Mouse (Mus musculus) cortical plate, adult 2 months (tissue): ENCODE results near the gene Dnah17. TPM values are rescaled to one million over a fixed set of nuclear protein-coding genes. Genes with fewer than 3 reads are reported as not detected.

Experiments
- H3K27ac ChIP-seq: fragments of 200-500 bp; 2 replicates; pipeline ENCODE4 v1.5.1; 2012; ENCODE audit warnings: low read length, control low read depth, inconsistent platforms; ENCODE audit not compliant: insufficient read depth
- H3K4me1 ChIP-seq: fragments of 200-500 bp; 2 replicates; pipeline ENCODE4 v1.6.1; 2011; ENCODE audit warnings: low read length; ENCODE audit not compliant: control insufficient read depth, insufficient read depth
- H3K4me3 ChIP-seq: fragments of 200-500 bp; 2 replicates; pipeline ENCODE4 v1.5.1; 2011; ENCODE audit warnings: mild to moderate bottlenecking, low read length, control low read depth; ENCODE audit not compliant: insufficient read depth
- CTCF ChIP-seq: fragments of 200-500 bp; IDR thresholded peaks from 2 replicates; pipeline ENCODE4 v1.5.1; 2011; ENCODE audit warnings: mild to moderate bottlenecking, control low read depth, low read length; ENCODE audit not compliant: insufficient read depth; ENCODE audit errors: extremely low read depth
- POLR2A ChIP-seq: fragments of 200-500 bp; IDR thresholded peaks from 2 replicates; pipeline ENCODE4 v1.6.1; 2011; ENCODE audit warnings: mild to moderate bottlenecking, low read length, control low read depth; ENCODE audit not compliant: insufficient read depth; ENCODE audit errors: extremely low read depth
- polyA plus RNA-seq: library from polyadenylated mRNA; depleted of rRNA; stranded (reverse); fragments of >200 nt; gene quantifications from 2 replicates; pipeline ENCODE4 v1.2.3, GENCODE M21; 2012

The Dnah17 gene
- polyA plus RNA-seq, 1 experiment, result 0.10 TPM

DNA sequence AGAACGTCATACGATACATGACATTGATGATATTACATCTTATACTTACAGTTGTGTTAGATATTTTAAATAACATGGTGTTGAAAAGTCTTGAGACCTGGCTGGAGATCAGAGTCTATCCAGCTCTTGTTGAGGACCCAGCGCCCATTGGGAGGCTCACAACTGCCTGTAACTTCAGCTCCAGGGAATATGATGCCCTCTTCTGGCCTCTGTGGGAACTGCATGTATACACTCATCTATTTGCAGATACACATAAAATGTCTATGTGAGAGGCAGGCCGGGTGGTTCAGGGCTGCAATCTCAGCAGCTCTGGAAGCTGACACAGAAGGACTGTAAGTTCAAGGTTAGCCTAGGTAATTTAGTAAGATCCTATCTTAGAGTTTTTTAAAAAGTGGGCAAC is 112.1 kb downstream of the Dnah17 start:
- H3K4me1 ChIP-seq, result no peaks in the 10 kb centered on the region
- no peak for TF ChIP-seq CTCF
- no peak for TF ChIP-seq POLR2A
- H3K27ac ChIP-seq, result no peak overlapping the region
- no peak overlapping the region for H3K4me3 ChIP-seq

DNA sequence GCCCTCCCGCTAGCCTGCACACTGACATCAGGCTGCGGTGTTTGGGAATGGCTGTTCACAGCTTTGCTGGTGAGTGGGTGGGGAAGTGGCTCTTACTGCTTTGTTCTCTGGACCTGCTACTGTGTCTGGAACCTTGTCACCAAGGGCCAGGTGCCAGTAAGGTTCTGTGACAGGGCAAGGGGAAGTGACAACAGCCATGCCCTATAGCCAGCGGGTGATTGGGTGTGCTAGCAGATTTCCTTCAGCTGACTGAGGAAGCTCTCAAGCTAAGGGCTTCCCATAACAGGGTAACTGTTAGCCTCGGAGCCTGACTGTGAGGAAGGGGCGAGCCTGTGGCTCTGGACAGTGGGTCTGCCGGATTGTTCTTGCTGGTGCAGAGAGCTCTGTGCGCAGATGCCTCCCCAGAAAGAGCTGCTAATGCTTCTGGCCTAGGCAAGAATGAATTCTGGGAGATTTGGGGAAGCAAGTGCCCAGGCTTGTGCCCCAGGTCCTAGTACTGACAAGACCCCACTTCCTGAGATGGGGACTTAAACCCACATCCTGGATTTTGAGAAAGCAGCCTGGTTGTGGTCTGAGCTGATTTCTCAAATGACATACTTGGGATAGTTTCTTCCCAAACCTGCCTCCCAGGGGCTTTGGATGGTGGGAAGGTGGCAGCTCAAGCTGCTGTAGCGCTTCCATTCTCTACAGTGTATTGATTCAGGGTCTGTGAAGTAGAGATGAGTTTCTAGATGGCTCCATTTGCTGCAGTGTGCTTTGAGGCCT is 114.9 kb downstream of the Dnah17 start:
- no peak overlapping the region for H3K27ac ChIP-seq

DNA sequence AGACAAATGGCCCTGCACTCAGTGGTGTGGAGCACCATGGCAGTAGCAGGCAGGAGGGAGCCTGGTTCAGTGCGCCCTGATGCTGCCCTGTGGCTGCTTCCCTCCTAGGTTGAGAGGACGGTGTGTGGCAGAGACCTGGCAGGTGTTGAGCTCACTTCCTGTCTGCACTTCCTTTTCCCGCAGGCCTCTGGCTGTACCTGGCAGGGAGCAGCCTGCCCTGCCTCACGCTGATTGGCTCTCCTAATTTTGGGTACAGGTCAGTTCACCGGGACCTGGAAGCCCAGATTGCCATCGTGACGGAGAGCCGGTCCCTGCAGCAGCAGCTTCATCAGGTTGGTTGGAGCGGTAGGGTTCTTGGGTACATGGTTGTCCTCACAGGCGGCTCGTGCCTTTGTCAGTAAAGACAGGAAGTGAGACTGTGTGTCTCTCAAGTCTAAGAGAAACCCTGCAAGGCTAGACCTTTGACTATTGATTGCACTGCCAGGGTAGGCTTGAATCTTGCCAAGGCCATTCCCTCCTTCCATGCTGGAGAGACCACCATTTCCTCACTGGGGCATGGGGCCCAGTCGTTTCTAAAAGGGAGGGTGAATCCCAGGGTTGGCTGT is 115.9 kb downstream of the Dnah17 start:
- no peaks in the 10 kb centered on the region; the same call in 1 of the 2 replicates for H3K4me1 ChIP-seq
- no peak overlapping the region for H3K27ac ChIP-seq
- TF ChIP-seq CTCF (no peak), POLR2A (no peak)
- H3K4me3 ChIP-seq, result no peak overlapping the region

More for the DNA sequence above, 114.9 kb downstream of the Dnah17 start:
- Histone ChIP-seq H3K4me1 (no peaks in the 10 kb centered on the region), H3K4me3 (no peak overlapping the region)
- no peak for TF ChIP-seq POLR2A
- TF ChIP-seq CTCF, result no peak

DNA sequence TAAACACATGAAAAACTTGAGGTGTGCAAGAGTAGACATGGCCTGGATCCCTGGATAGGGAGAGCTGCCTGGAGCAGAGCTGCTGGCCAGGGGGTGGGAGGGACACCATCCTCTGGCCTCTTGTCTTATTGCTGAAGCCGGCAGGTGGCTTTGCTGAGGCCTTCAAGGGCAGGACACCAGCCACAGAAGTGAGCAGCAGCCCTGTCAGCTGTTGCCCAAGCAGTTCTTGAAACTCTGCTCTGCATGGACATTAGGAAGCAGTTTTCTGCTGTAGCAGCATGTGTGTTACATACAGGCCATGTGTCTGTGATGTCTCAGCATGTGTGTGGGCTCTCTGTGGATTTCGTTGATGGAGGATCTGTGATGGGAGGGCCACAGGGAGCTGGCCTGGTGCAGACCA is 117.1 kb downstream of the Dnah17 start:
- Histone ChIP-seq H3K4me1 (peaks cover 7% of the 10 kb centered on the region), H3K27ac (no peak overlapping the region), H3K4me3 (no peak overlapping the region)
- TF ChIP-seq POLR2A (no peak), CTCF (no peak)

DNA sequence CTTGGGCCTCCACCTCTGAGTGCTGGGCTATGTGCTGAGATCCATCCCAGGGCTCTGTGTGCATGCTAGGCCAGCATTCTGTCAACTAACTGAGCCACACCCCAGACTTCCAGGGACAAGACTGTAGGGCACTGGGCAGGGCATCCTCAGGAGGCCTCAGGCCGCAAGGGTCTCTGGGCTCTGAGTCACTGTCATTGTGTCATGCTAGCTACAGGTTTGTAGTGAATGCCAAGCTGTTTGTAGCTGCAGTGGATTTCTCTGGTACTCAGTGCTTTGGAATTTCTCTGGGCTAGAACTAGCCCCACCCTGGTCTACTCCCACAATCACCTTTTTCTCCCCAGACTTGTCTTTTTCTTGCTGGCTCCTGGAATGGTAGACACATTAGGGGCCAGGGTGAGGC is 117.8 kb downstream of the Dnah17 start:
- no peak overlapping the region for H3K27ac ChIP-seq
- H3K4me3 ChIP-seq, result no peak overlapping the region
- no peak for TF ChIP-seq POLR2A
- TF ChIP-seq CTCF, result no peak
- peaks cover 9% of the 10 kb centered on the region for H3K4me1 ChIP-seq

DNA sequence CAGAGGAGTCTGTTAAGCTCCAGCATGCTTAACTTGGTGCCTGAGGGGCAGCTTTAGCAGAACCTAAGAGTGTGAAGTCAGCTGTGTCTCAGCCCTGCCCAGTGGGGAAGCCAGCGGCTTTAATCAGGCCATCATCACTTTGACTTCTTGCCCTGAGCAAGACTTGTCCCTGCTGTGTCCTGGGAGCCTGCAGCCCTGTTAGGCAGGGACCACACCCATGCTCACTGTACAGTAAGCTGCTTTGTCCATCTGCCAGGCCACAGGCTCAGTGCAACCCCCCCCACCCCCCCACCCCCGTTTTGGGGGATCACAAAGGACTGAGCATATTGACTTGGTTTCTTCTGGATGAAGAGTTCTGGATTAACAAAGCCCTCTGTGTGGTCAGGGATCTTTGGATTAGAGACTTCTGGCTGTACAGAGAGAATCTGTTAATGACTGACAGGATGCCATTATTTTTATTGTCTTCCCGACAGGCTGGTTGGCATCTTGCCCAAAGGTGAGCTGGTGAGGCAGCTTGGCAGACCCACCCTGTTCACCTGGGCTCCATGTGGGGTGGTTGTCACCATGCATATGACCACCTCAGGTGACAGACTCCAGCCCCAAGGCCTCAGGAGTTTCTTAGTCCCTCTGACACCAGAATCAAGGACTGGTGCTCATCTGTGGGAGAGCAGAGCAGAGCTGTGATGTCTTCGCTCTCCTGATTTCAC is 120.4 kb downstream of the Dnah17 start:
- Histone ChIP-seq H3K27ac (no peak overlapping the region), H3K4me1 (peaks cover 10% of the 10 kb centered on the region), H3K4me3 (no peak overlapping the region)
- TF ChIP-seq POLR2A (no peak), CTCF (no peak)

DNA sequence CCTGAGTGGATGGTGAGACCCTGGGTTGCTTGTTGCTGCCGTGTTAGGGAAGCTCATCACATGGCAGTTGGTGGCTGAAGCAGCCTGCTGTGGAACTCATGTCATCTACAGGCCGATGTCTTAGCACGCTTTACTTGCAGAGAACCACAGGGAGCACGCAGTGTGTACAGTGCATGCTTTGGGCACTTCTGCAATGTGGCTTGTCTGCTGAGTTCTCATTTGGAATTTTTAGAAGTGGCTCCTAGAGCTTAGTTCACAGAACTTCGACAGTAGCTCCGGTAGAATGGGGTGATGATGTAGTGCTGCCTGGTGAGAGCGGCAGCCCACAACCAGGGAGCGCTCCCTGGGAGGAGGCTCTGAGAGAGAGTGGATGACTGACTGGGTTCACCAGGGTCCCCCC is 121.6 kb downstream of the Dnah17 start:
- no peak overlapping the region for H3K4me3 ChIP-seq
- H3K27ac ChIP-seq, result no peak overlapping the region
- H3K4me1 ChIP-seq, result peaks cover 10% of the 10 kb centered on the region
- no peak for TF ChIP-seq POLR2A
- TF ChIP-seq CTCF, result no peak

DNA sequence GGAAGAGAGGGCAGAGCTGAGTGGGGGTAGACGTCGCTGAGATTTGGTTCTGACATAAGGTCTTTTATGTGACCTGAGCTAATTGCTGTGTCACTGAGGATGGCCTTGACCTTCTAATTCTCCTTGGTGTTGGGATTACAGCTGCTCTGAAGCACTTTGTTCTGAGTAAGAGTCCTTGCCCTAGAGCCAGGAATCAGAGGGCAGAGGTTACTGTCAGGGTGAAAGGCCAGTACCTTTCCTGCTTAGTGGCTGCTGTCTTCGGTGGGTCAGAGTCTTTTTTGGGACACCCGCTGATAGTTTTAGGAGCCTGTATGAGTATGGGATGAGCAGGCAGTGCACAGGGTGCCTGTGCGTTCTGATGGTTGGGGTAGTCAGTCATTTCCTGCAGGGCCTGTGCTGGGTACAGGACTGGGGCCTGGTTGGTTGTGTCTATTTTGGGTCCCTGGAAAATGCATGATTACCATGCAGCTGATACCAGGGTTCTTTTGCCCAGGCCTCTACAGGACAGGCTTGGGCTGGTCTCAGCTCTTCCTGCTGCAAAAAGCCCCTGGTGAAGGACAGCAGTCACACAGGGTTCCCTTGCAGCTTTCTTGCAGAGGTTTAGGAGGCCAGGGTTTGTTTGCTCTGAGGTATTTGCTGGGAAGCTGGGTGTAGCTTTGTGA is 122.2 kb downstream of the Dnah17 start:
- Histone ChIP-seq H3K27ac (no peak overlapping the region), H3K4me1 (peaks cover 10% of the 10 kb centered on the region), H3K4me3 (no peak overlapping the region)
- no peak for TF ChIP-seq POLR2A
- no peak for TF ChIP-seq CTCF

DNA sequence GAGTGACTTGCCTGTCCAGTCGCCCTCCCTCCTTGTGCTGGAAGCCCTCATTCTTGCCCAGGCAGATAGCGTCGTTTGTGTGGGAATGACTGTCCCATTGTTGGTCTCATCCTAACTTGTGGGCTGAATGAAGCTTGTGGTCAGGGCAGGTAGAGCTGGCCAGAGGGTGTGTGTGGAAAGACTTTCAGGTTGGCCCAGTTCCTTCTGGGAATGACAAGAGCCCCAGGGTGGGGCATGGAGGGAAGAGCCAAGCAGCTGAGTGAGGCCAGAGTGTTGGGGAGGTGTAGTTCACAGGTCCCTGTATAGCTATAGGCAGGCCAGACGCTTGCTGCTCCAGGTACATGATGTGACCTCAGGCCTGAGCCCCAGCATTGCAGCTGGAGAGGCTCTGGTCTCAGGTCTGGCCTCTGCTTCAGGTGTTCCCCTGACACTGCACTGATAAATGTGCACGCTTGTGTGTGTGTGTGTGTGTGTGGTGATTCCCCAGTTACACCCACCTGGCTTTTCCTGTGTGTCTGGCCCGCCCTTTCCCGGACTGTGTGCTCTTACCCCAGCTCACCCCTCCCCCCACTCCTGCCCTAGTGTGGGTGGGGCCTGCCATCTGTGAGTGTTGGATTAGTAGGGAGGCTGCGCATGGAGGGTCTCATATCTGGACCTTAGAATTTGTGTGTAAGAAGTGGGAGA is 122.8 kb downstream of the Dnah17 start:
- no peak for TF ChIP-seq CTCF
- TF ChIP-seq POLR2A, result no peak
- H3K4me3 ChIP-seq, result no peak overlapping the region
- no peak overlapping the region for H3K27ac ChIP-seq
- peaks cover 10% of the 10 kb centered on the region for H3K4me1 ChIP-seq
